Mouse (Mus musculus) retina, embryonic 14.5 days (tissue): ENCODE results near the gene Pip5k1a.
"Not testable (repeated sequence)": the region's sequence is repeated elsewhere in the genome, so short reads cannot be mapped to it uniquely, and the experiment has no call there.

Experiments used
- DNase-seq: peaks from one replicate; pipeline ENCODE4 v3.0.0-alpha.2; 2015; ENCODE audit warnings: low spot score

Gene Pip5k1a

GRCm38 (mm10) chr3:95106338-95107117, at the start of gene Pip5k1a:
TSS of gene Pip5k1a (minus strand) at chr3:95106930.
- DNase-seq: peak; percentile 100

- DNase-seq: peak; percentile 46
Observed at GRCm38 (mm10) chr3:95153874-95154273, 47.1 kb upstream of the Pip5k1a start.

DNA sequence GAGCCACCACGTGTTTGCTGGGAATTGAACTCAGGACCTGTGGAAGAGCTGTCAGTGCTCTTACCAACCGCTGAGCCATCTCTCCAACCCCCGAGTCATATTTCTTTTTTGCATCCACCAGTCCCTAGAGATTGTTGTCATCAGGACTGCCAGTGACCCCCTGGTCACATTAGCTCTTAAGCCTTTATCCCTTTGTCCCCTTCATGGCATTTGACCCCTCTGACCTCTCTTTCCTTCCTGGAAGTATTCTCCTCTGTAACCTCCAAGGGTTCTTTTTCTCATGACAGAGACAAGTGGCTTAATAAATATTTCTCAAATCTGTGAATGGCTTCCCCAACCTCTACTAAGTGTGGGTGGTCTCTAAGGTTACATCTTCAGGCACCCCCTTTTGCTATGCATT, 41.2 kb upstream of the Pip5k1a start:
- no peak for DNase-seq

- DNase-seq: peak; percentile 87
Observed at GRCm38 (mm10) chr3:95142617-95143011, 35.9 kb upstream of the Pip5k1a start.

DNA sequence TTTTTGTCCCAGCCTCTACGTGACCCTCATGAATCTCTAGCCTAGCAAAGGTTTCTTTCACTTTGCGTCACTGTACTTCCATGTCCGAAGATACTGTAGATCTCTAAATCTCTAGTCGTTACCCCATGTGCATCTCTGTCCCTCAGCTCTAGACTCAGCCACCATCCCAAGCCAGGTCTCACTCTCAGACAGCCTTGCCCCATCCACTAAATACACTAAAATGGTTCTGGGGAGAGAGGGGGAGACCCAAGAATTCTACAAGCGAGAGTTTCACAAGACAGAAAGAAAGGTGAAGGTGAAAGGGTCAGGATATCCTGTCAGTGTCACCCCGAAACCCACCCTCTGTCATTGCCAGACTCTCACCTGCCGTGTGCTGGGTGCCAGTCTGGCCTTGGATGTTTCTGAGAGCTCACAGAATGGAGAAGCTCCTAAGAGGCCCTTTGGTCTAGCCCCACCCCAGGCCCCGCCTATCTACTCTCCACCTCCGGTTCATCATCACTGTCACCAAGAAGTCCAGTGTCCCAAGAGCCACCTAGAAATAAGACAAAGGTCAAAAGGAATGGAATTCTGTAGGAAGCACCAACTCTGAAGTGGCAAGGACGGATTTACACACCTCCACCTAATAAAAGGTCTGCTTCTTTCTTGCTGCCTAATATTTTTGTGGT, 35.4 kb upstream of the Pip5k1a start, which contains the start of gene Tnfaip8l2:
Gene Tnfaip8l2 (minus strand): TSS at position 409 of the 665 bp plus-strand sequence.
- no peak for DNase-seq

- no peak for DNase-seq
Observed at GRCm38 (mm10) chr3:95141474-95141873, 34.7 kb upstream of the Pip5k1a start.

DNA sequence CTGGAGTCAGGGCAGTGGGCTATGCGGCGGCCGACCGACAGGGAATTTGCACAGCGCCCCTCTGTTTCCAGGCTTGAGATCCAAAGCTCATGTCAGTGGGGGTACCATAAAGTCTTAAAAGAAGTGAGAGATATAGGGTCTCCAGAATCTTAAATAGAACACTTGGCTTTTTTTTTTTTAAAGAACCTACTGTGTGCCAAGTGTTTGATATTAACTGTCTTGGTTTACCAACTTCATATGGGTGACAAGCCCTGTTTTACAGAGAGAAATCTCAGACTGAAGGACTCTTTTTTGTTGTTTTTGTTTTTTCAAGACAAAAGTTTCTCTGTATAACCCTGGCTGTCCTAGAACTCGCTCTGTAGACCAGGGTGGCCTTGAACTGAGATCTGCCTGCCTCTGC, 34.1 kb upstream of the Pip5k1a start:
- DNase-seq: no peak

- no peak for DNase-seq
Observed at GRCm38 (mm10) chr3:95140289-95140595, 33.5 kb upstream of the Pip5k1a start.

DNA sequence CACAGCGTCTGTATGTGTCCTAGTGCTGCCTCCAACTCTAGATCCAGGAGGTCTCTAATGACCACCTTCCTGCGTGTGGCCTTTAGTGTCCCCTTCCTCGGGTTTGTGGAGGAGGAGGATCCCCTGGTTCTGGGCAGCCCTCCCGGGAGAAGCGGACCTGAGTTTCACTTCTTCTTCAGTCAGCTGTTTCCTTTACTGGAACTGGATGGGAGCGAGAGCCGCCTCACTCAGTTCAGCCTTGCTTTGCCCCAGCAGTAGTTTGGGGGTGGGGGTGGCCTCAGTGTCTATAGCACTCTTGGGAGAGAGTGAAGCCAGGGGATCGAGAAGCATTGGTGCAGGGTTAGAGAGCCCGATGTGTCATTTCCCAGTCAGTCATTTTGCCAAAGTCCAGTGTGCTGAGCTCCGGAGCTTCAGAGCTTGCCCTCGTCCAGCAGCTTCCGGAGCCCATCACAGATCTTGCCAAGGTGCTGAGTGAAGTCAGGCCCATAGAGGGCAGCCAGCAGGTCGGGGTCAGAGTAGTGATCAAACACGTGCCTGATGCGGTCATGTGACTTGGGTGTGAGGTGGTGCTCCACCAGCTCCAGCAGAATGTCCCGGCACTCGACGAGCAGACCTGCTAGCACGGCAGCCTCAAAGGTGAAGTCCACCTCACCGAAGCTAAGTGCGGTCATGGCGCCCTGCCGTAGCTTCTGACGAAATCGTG, 33.0 kb upstream of the Pip5k1a start:
- DNase-seq: no peak

GRCm38 (mm10) chr3:95136336-95136735, 29.6 kb upstream of the Pip5k1a start:
- no peak for DNase-seq

DNA sequence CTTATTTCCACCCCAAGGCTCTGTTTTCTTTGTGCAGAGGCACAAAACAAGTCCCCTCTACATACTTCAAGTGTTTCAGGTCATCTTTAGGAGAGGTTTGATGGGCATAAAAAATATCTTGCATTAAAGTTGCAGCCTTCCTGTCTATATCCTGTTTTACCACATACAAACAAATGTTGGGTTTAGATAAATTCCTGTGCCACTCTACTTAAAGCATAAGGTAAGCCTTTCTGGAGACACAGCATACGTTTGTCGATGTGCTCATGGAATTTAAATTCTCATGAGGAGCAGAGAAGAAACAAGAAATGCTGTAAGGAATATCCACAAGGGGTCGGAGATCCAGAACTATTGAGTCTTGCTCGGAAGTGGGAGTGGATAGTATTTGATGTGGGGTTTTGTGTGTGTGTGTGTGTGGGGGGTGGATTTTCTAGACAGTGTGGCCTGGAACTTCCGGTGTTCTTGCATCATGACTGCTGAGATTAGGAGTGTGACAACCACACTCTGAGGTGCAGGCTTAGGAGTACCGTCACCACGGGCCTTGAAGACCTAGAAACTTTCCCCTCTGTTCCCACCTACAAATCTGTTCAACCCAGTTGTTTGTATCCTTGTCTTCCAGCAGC, 28.8 kb upstream of the Pip5k1a start:
- no peak for DNase-seq

DNA sequence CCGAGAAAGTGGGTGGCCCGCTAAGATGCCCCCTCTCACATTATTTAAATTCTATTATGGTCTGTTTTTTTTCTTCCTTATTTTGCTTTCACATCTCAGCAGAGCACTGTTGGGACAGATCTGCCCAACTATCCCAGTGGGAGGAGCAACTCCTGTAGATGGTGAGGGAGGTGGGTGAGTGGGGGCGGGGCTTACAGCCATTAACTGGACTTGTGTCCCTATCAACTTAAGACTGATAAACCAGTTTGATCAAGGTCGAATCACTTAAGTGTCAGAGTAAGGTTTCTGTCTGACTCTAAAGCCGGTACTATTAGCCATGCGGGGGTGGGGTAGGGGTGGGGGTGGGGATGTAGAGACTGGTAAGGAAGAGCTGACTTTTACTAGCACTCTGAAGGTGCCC, 28.3 kb upstream of the Pip5k1a start:
- peak; percentile 37 for DNase-seq

DNA sequence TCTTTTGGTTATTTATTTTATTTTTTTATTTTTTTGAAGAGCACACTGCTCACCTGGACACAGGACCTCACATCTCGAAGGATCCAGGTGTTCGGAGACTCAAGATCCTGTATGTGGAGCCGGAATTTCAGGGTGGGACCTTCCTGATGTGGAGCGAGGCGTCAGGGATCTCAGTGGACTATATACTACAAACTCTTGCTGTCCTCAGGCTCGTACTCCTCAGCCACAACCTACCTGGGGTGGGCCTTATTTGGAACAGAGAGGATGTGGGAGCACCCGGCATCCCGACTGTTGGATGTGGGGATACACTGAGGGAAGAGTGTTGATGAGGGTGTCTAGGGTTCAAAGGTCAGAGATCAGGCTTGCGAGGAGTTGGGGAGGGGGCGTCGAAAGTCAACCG, 27.4 kb upstream of the Pip5k1a start:
- not testable (repeated sequence) for DNase-seq

- DNase-seq: peak; percentile 95
Observed at GRCm38 (mm10) chr3:95133680-95134101, 27.0 kb upstream of the Pip5k1a start, which contains the start of the genes Scnm1 and Lysmd1. TSS of gene Scnm1 (minus strand) at chr3:95134011. TSS of gene Lysmd1 (plus strand) at chr3:95134088.

DNA sequence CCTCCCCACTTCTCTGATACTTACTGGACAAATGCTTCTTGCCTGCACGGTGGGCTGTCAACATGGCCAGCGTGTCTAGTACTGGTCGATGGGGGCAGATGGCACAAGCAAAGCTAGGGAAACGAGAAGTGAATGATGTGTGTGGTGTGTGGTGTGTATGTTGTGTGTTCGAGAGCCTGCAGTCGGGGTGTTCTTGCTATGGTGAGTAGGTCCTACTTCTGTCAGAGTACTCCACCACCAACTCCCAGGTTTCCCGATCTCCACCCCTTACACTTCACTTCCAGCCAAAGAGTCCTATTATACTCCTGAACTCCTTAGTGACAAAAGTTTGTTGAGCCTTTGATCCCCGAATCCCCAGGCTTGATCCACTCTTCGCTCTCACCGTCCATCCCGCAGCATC, 26.4 kb upstream of the Pip5k1a start:
- no peak for DNase-seq

DNA sequence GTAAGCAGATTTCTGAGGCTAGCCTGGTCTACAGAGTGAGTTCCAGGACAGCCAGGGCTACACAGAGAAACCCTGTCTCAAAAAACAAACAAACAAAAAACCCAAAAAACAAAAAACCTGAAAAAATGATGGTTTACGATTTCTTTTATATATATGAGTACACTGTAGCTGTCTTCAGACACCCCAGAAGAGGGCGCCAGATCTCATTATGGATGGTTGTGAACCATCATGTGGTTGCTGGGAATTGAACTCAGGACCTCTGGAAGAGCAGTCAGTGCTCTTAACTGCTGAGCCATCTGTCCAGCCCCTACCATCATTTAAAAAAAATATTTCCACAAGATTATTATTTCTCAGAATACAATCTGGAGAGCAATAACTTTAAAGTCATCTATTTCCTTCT, 25.7 kb upstream of the Pip5k1a start:
- not testable (repeated sequence) for DNase-seq

- no peak for DNase-seq
Observed at GRCm38 (mm10) chr3:95130081-95130480, 23.4 kb upstream of the Pip5k1a start.

- no peak for DNase-seq
Observed at GRCm38 (mm10) chr3:95129226-95129651, 22.5 kb upstream of the Pip5k1a start.

DNA sequence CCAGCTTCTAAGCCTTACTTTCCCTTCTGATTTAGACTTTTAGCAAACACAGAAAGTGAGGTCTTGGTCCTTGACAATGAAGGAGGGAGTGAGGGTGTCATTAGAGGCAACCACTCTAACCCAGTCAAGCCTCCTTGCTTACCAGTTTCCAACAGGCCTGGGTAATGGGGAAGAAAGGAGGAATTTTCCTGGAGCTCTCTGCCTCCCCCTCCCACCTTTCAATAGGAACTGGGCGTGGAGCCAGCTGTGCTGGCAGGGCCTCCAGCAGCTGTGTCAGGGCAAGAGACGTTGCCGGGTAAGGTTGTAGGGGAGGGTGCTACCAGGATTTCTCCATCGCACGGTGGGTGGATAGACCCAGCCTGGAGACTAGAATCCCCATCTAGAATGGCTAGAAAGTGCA, 18.2 kb upstream of the Pip5k1a start:
- no peak for DNase-seq

DNA sequence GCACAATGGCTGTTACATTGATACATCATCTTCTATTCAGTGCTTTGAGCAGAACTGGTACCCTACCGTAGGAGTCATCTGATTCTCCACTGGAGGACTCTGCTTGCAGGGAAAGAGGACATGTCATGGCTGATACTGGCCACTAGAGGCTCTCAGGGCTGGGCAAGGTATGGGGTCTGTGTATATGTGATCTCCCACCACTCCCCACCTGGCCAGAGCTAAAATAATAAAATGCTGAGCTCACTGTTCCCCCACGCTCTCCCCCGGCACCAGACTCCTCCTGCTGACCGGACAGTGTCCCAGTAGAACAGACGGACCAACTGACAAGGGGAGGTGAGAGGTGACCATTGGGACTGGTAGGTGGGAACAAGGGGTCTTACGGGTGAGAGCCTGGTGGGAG, 17.5 kb upstream of the Pip5k1a start, which contains the start of gene Tmod4:
Gene Tmod4 (plus strand): TSS at position 231 of the 400 bp plus-strand sequence.
- DNase-seq: peak; percentile 49

DNA sequence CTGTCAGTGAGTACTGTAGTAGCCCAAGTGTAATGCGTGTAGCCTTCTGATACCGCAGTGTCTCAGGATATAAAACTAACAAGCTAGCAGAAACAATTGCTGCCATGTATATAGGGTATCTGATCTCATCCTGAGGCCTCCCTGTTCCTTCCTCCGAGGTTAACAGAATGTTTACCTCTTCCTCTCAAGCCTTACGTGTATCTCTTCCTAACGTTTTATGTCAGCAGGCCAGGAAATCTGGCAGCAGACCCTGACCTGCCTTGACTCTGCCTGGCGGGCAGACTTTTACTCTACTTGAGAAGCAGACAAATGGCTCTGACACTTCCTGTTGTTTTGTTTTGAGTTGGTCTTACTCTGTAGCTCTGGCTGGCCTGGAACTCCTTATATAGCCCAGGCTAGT, 14.8 kb upstream of the Pip5k1a start:
- DNase-seq: no peak

DNA sequence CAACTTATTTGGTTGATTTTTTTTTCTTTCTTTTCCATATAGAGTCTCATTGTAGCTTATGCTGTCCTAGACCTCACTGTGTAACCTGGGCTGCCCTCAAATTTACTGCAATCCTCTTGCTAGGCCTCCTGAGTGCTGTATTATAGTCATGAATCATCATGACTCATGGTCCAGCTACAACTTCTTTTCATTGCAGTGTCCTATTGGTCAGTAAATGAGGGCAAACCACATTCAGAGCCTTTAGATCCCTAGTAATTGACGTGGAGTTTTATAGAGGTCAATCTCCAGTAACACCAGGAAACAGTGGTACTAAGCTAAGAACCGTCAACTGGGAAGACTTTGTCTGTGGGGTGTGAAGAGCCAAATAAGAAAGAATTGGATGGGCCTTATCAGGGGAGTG, 11.0 kb upstream of the Pip5k1a start:
- no peak for DNase-seq
